Mouse (Mus musculus): ENCODE measurements at regions not wholly inside any gene's neighbourhood (a gene's known extent, or its start where the extent isn't known, plus 50 kb on each side); places are given as distances from the start of the nearest gene placed in this dataset.

- TF ChIP-seq TAL1 (IDR thresholded peaks at IDR 0.05; ENCODE audit: low read length) (no peak), MYC (IDR thresholded peaks at IDR 0.05; ENCODE audit: low read depth, low read length) (no peak)
Measured at GRCm38 (mm10) chr15:31908432-31908831, 268.7 kb upstream of the Tas2r119 start.
